Mouse (Mus musculus): ENCODE measurements around the gene Prdm13. TPM values are rescaled to one million over a fixed set of nuclear protein-coding genes. Genes with fewer than 3 reads are reported as not detected.

The Prdm13 gene
- total and polyA plus RNA-seq, 2 experiments from 2014 or later, result 1.5 TPM; not detected in 1

- Histone ChIP-seq H3K9me3 (ENCODE audit: low read length) (0 out of 2 replicates have a peak, but pooled peaks cover 6% of the 10 kb centered on the region), H3K9ac (no peak overlapping the region), H3K27ac (ENCODE audit: low read depth, low read length) (no peak overlapping the region), H3K4me3 (ENCODE audit: low read depth, low read length) (no peak overlapping the region), H3K4me1 (ENCODE audit: insufficient read depth) (0 out of 2 replicates have a peak, but pooled peaks cover 4% of the 10 kb centered on the region), H3K4me2 (ENCODE audit: low read depth) (no peak overlapping the region), H3K27me3 (ENCODE audit: insufficient read depth, low read length) (peaks cover 86% of the 10 kb centered on the region), H3K36me3 (ENCODE audit: insufficient read depth) (no peaks in the 10 kb centered on the region)
- no peak for TF ChIP-seq CTCF (IDR thresholded peaks at IDR 0.05; ENCODE audit: low read depth)
- peak; percentile 27 for DNase-seq
- WGBS, result 2% methylated on average over 11 of the region's 11 CpGs
- no peak for ATAC-seq
Observed at GRCm38 (mm10) chr4:21686416-21686815, 653 bp upstream of the Prdm13 start.

DNA sequence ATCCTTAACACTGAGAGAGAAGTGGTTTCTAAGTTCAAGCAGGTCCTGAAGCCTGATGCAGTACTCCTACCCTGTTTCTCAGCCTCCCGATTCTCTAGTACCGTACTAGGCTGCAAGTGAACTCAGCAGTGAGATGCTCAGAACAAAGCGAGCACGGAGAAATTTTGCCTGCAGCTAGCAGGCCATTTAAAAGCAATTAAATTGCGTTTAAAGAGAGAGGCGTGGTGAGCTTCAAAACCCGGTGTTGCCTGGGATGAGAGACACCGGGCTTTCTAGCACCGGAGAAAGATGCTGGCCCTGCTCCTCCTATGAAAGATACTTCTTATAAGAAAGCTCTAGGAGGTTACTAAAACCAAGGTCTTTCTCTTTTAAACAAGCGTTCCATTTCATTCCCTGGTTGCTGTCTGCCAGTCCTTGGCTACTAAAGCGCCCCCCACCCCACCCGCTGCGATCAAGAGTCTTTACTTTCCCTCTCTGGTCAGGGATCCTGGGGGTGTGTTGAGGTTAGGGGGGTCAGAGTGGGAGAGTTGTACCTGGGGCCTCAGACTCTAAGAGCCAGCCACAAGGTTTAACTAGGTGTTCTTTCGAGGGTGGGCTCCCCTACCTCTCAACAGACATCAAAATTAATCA lies 1.3 kb downstream of the Prdm13 start:
- Histone ChIP-seq H3K4me1 (ENCODE audit: insufficient read depth) (0 out of 2 replicates have a peak, but pooled peaks cover 4% of the 10 kb centered on the region), H3K9ac (no peak overlapping the region), H3K4me3 (ENCODE audit: low read depth, low read length) (no peak overlapping the region), H3K27me3 (ENCODE audit: insufficient read depth, low read length) (peaks cover 89% of the 10 kb centered on the region), H3K9me3 (ENCODE audit: low read length) (0 out of 2 replicates have a peak, but pooled peaks cover 6% of the 10 kb centered on the region), H3K4me2 (ENCODE audit: low read depth) (no peak overlapping the region), H3K27ac (ENCODE audit: low read depth, low read length) (no peak overlapping the region), H3K36me3 (ENCODE audit: insufficient read depth) (no peaks in the 10 kb centered on the region)
- ATAC-seq, result no peak
- WGBS, result 2% methylated on average over 14 of the region's 14 CpGs
- peak; percentile 33 for DNase-seq
- TF ChIP-seq CTCF (IDR thresholded peaks at IDR 0.05; ENCODE audit: low read depth), result no peak

GRCm38 (mm10) chr4:21682421-21683150 lies 3.2 kb downstream of the Prdm13 start:
- 10% methylated on average over 10 of the region's 10 CpGs for WGBS
- Histone ChIP-seq H3K27me3 (ENCODE audit: insufficient read depth, low read length) (peaks cover 93% of the 10 kb centered on the region), H3K9ac (no peak overlapping the region), H3K4me2 (ENCODE audit: low read depth) (no peak overlapping the region), H3K4me1 (ENCODE audit: insufficient read depth) (no peaks in the 10 kb centered on the region), H3K4me3 (ENCODE audit: low read depth, low read length) (no peak overlapping the region), H3K36me3 (ENCODE audit: insufficient read depth) (no peaks in the 10 kb centered on the region), H3K27ac (ENCODE audit: low read depth, low read length) (no peak overlapping the region), H3K9me3 (ENCODE audit: low read length) (0 out of 2 replicates have a peak, but pooled peaks cover 3% of the 10 kb centered on the region)
- ATAC-seq, result no peak
- peak; percentile 45 for DNase-seq
- no peak for TF ChIP-seq CTCF (IDR thresholded peaks at IDR 0.05; ENCODE audit: low read depth)

DNA sequence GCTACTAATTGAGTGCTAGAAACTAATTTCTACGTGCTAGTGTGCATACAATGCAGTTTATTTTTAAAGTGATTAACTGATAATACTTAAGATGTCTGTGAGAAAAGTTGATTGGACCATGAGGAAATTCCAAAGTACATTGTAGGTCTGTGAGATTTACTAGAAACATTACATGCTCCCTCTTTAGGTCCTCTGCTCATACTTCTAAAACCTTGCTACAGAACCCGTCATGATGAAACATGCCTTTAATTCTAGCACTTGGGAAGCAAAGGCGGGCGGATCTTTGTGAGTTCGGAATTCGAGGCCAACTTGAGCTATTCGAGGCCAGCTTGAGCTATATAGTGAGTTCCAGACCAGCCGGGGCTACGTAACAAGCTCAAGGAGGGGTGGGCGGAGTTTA lies 4.8 kb downstream of the Prdm13 start:
- Histone ChIP-seq H3K4me2 (ENCODE audit: low read depth) (no peak overlapping the region), H3K9ac (no peak overlapping the region)
- DNase-seq, result peak; percentile 6

GRCm38 (mm10) chr4:21679624-21680480 lies 5.9 kb downstream of the Prdm13 start:
- DNase-seq (peak; percentile 7), ATAC-seq (no peak)
- H3K9me3 ChIP-seq (ENCODE audit: low read length), result no peaks in the 10 kb centered on the region
- no peak overlapping the region for H3K27ac ChIP-seq (ENCODE audit: low read depth, low read length)
- H3K4me3 ChIP-seq (ENCODE audit: low read depth, low read length), result peak overlapping the region; percentile 16; the same call in 1 of the 2 replicates
- H3K4me2 ChIP-seq (ENCODE audit: low read depth), result peak overlapping the region; percentile 23; the same call in 1 of the 2 replicates
- no peak overlapping the region for H3K9ac ChIP-seq
- 3% methylated on average over 42 of the region's 42 CpGs for WGBS
- H3K27me3 ChIP-seq (ENCODE audit: insufficient read depth, low read length), result peaks cover 93% of the 10 kb centered on the region
- no peaks in the 10 kb centered on the region for H3K4me1 ChIP-seq (ENCODE audit: insufficient read depth)
- no peaks in the 10 kb centered on the region for H3K36me3 ChIP-seq (ENCODE audit: insufficient read depth)
- no peak for TF ChIP-seq CTCF (IDR thresholded peaks at IDR 0.05; ENCODE audit: low read depth)

More for the DNA sequence above, 4.8 kb downstream of the Prdm13 start:
- 3% methylated on average over 10 of the region's 10 CpGs for WGBS
- no peaks in the 10 kb centered on the region for H3K36me3 ChIP-seq (ENCODE audit: insufficient read depth)
- no peaks in the 10 kb centered on the region for H3K4me1 ChIP-seq (ENCODE audit: insufficient read depth)
- H3K27ac ChIP-seq (ENCODE audit: low read depth, low read length), result no peak overlapping the region
- no peaks in the 10 kb centered on the region for H3K9me3 ChIP-seq (ENCODE audit: low read length)
- TF ChIP-seq CTCF (IDR thresholded peaks at IDR 0.05; ENCODE audit: low read depth), result no peak
- no peak for ATAC-seq
- H3K4me3 ChIP-seq (ENCODE audit: low read depth, low read length), result no peak overlapping the region
- peaks cover 93% of the 10 kb centered on the region for H3K27me3 ChIP-seq (ENCODE audit: insufficient read depth, low read length)

DNA sequence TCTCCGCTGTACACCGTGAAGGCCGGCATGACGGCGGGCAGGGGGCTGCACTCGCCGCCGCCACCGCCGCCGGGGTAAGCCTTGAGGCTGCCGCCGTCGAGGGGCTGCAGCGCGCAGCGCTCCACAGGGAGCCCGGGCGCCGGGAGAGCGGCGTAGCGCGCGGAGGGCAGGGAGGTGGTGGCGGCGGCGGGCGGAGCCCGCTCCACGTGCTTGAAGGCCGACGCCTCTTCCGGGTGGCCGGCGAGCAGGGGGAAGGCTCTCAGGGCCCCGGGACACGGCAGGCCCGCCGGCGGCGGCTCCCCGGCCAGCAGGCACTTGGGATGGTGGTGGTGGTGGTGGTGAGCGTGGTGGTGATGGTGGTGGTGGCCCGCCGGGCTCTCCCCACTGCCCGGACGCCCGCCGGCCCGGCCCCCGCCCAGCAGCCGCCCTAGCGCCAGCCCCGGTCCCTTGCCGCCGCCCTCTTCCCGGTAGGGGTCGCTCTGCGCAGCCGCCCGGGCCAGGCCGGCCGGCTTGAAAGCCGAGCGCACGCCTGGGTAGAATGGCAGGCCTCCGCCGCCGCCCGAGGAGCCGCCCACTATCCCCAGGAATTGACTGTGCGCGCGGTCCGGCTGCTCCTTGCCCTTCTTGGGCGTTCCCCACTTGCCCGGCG lies 6.7 kb downstream of the Prdm13 start:
- peak; percentile 59; the same call in 1 of the 2 replicates for ATAC-seq
- WGBS, result 4% methylated on average over 54 of the region's 79 CpGs

More for the DNA sequence above, 6.7 kb downstream of the Prdm13 start:
- no peak for TF ChIP-seq CTCF (IDR thresholded peaks at IDR 0.05; ENCODE audit: low read depth)
- H3K9ac ChIP-seq, result no peak overlapping the region
- peaks cover 93% of the 10 kb centered on the region for H3K27me3 ChIP-seq (ENCODE audit: insufficient read depth, low read length)
- no peak overlapping the region for H3K27ac ChIP-seq (ENCODE audit: low read depth, low read length)
- H3K4me1 ChIP-seq (ENCODE audit: insufficient read depth), result no peaks in the 10 kb centered on the region
- no peaks in the 10 kb centered on the region for H3K9me3 ChIP-seq (ENCODE audit: low read length)
- H3K4me3 ChIP-seq (ENCODE audit: low read depth, low read length), result peak overlapping the region; percentile 16; the same call in 1 of the 2 replicates
- H3K36me3 ChIP-seq (ENCODE audit: insufficient read depth), result no peaks in the 10 kb centered on the region
- peak overlapping the region; percentile 23 for H3K4me2 ChIP-seq (ENCODE audit: low read depth)
- DNase-seq, result peak; percentile 9

Measured in forebrain, postnatal 0 days (tissue).